Mouse (Mus musculus): Measurements from ENCODE around the gene Gm13030. TPM values are rescaled to one million over a fixed set of nuclear protein-coding genes. Genes with fewer than 3 reads are reported as not detected.

Gm13030 gene
- total RNA-seq, 1 experiment = not detected

- in situ Hi-C loops (cut with MboI; ENCODE audit: low sequenced_read_pairs in 2 of 2, unreplicated experiment in 2 of 2) = loop anchor here in 1 of 2 experiments (10.0 kb wide), 2 partner anchors 114 to 414 kb away; no protein-coding TSS in a partner anchor
- H3K9me3 ChIP-seq (ENCODE audit: control insufficient read depth, insufficient read depth, low read depth, low read length) = no peaks in the 10 kb centered on the region
- H3K27ac ChIP-seq (ENCODE audit: insufficient read depth, low read depth, low read length, poor library complexity, severe bottlenecking) = no peak overlapping the region
- H3K4me1 ChIP-seq (ENCODE audit: control insufficient read depth in 2 of 2, insufficient read depth in 2 of 2, low read length in 2 of 2, poor library complexity in 1 of 2) = peaks cover 0 to 18% of the 10 kb centered on the region in 2 experiments; a peak in 2 of 4 replicates
- peak; percentile 70 for DNase-seq (ENCODE audit: low read depth, low spot score)
- peak overlapping the region; percentile 55 to 72 for H3K4me3 ChIP-seq (ENCODE audit: insufficient read depth in 1 of 2, low read depth in 1 of 2, low read length in 2 of 2, poor library complexity in 1 of 2, severe bottlenecking in 1 of 2)
- H3K9ac ChIP-seq (ENCODE audit: insufficient read depth, low read depth, low read length, poor library complexity, severe bottlenecking) = peak overlapping the region; percentile 54; the same call in 1 of the 2 replicates
- TF ChIP-seq HCFC1 (IDR thresholded peaks at IDR 0.05; ENCODE audit: borderline replicate concordance, insufficient read depth, low read length) (no peak), ZC3H11A (IDR thresholded peaks at IDR 0.05; ENCODE audit: borderline replicate concordance, low read depth, low read length) (no peak), CHD2 (IDR thresholded peaks at IDR 0.05; ENCODE audit: low read depth, low read length) (no peak), MAFK (IDR thresholded peaks at IDR 0.05; ENCODE audit: insufficient read depth, low read depth, low read length) (no peak), ZNF384 (IDR thresholded peaks at IDR 0.05; ENCODE audit: low read depth, low read length) (no peak)
- H3K36me3 ChIP-seq (ENCODE audit: control insufficient read depth, insufficient read depth, low read length, poor library complexity, severe bottlenecking) = no peaks in the 10 kb centered on the region
Observed at GRCm38 (mm10) chr4:138859245-138859644, 14.5 kb downstream of the Gm13030 start.

DNA sequence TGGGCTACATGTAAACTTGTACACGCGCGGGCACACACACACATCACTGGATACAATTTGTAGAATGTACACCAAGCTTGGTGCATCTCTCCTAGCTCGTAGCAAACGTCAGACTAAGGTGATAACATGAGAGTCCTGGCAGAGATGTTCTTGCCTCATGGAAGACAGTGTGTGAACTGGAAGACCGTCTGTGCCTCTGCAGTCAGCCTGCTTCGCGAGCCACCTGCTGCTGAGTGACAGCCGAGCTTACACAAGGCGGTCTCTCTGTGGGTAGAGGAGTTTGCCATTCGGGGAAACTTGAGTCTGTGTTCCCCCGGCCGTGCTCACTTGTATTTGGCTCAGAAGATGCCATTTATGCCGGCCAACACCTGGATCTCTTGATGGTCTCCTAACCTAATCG is 15.3 kb downstream of the Gm13030 start:
- DNase-seq (ENCODE audit: low read depth, low spot score) = no peak
- TF ChIP-seq ZC3H11A (IDR thresholded peaks at IDR 0.05; ENCODE audit: borderline replicate concordance, low read depth, low read length) (no peak), ZNF384 (IDR thresholded peaks at IDR 0.05; ENCODE audit: low read depth, low read length) (no peak), HCFC1 (IDR thresholded peaks at IDR 0.05; ENCODE audit: borderline replicate concordance, insufficient read depth, low read length) (no peak)
- H3K36me3 ChIP-seq (ENCODE audit: control insufficient read depth, insufficient read depth, low read length, poor library complexity, severe bottlenecking) = no peaks in the 10 kb centered on the region
- in situ Hi-C loops (cut with MboI; ENCODE audit: low sequenced_read_pairs in 2 of 2, unreplicated experiment in 2 of 2) = loop anchor here in 1 of 2 experiments (10.0 kb wide), 2 partner anchors 114 to 414 kb away; no protein-coding TSS in a partner anchor
- H3K27ac ChIP-seq (ENCODE audit: insufficient read depth, low read depth, low read length, poor library complexity, severe bottlenecking) = no peak overlapping the region
- no peak overlapping the region for H3K4me3 ChIP-seq (ENCODE audit: insufficient read depth in 1 of 2, low read depth in 1 of 2, low read length in 2 of 2, poor library complexity in 1 of 2, severe bottlenecking in 1 of 2)
- H3K9ac ChIP-seq (ENCODE audit: insufficient read depth, low read depth, low read length, poor library complexity, severe bottlenecking) = no peak overlapping the region
- peaks cover 0 to 18% of the 10 kb centered on the region in 2 experiments; a peak in 2 of 4 replicates for H3K4me1 ChIP-seq (ENCODE audit: control insufficient read depth in 2 of 2, insufficient read depth in 2 of 2, low read length in 2 of 2, poor library complexity in 1 of 2)
- H3K9me3 ChIP-seq (ENCODE audit: control insufficient read depth, insufficient read depth, low read depth, low read length) = no peaks in the 10 kb centered on the region

- in situ Hi-C loops (cut with MboI; ENCODE audit: low sequenced_read_pairs in 2 of 2, unreplicated experiment in 2 of 2) = loop anchor here in 1 of 2 experiments (10.0 kb wide), 2 partner anchors 113 to 413 kb away; no protein-coding TSS in a partner anchor
- H3K9ac ChIP-seq (ENCODE audit: insufficient read depth, low read depth, low read length, poor library complexity, severe bottlenecking) = no peak overlapping the region
- no peaks in the 10 kb centered on the region for H3K9me3 ChIP-seq (ENCODE audit: control insufficient read depth, insufficient read depth, low read depth, low read length)
- no peaks in the 10 kb centered on the region for H3K36me3 ChIP-seq (ENCODE audit: control insufficient read depth, insufficient read depth, low read length, poor library complexity, severe bottlenecking)
- no peak overlapping the region for H3K27ac ChIP-seq (ENCODE audit: insufficient read depth, low read depth, low read length, poor library complexity, severe bottlenecking)
- no peak overlapping the region for H3K4me3 ChIP-seq (ENCODE audit: insufficient read depth in 1 of 2, low read depth in 1 of 2, low read length in 2 of 2, poor library complexity in 1 of 2, severe bottlenecking in 1 of 2)
- TF ChIP-seq CHD2 (IDR thresholded peaks at IDR 0.05; ENCODE audit: low read depth, low read length) = no peak
- TF ChIP-seq MAFK (IDR thresholded peaks at IDR 0.05; ENCODE audit: insufficient read depth, low read depth, low read length) = no peak
- TF ChIP-seq ZNF384 (IDR thresholded peaks at IDR 0.05; ENCODE audit: low read depth, low read length) = no peak
- no peak for TF ChIP-seq HCFC1 (IDR thresholded peaks at IDR 0.05; ENCODE audit: borderline replicate concordance, insufficient read depth, low read length)
- no peak for TF ChIP-seq ZC3H11A (IDR thresholded peaks at IDR 0.05; ENCODE audit: borderline replicate concordance, low read depth, low read length)
- no peak for DNase-seq (ENCODE audit: low read depth, low spot score)
- peaks cover 0 to 15% of the 10 kb centered on the region in 2 experiments; a peak in 2 of 4 replicates for H3K4me1 ChIP-seq (ENCODE audit: control insufficient read depth in 2 of 2, insufficient read depth in 2 of 2, low read length in 2 of 2, poor library complexity in 1 of 2)
Observed at GRCm38 (mm10) chr4:138857576-138857975, 16.2 kb downstream of the Gm13030 start.

DNA sequence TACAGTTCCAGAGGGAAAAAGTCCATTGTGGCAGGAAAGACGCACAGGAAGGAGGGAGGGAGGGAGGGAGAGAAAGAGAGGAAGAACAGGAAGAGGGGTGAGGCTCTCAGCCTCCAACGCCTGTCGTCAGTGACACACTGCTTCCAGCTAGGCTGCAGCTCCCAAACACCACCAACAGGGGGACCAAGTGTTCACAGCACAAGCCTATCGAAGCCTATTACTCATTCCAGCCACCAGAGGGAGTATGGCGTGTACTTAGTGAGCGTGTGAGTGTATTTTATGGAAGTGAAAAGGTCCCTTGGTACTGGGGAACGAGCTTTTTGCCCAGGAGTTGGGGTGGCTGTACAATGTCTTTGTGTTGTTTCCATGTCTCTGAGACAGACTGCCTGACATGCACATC is 17.3 kb downstream of the Gm13030 start:
- Histone ChIP-seq H3K9ac (ENCODE audit: insufficient read depth, low read depth, low read length, poor library complexity, severe bottlenecking) (no peak overlapping the region), H3K27ac (ENCODE audit: insufficient read depth, low read depth, low read length, poor library complexity, severe bottlenecking) (no peak overlapping the region), H3K4me3 (ENCODE audit: insufficient read depth in 1 of 2, low read depth in 1 of 2, low read length in 2 of 2, poor library complexity in 1 of 2, severe bottlenecking in 1 of 2) (no peak overlapping the region), H3K36me3 (ENCODE audit: control insufficient read depth, insufficient read depth, low read length, poor library complexity, severe bottlenecking) (no peaks in the 10 kb centered on the region), H3K4me1 (ENCODE audit: control insufficient read depth in 2 of 2, insufficient read depth in 2 of 2, low read length in 2 of 2, poor library complexity in 1 of 2) (peaks cover 0 to 10% of the 10 kb centered on the region in 2 experiments; a peak in 2 of 4 replicates), H3K9me3 (ENCODE audit: control insufficient read depth, insufficient read depth, low read depth, low read length) (no peaks in the 10 kb centered on the region)
- DNase-seq (ENCODE audit: low read depth, low spot score) = peak; percentile 94
- in situ Hi-C loops (cut with MboI; ENCODE audit: low sequenced_read_pairs in 2 of 2, unreplicated experiment in 2 of 2) = loop anchor here in 1 of 2 experiments (10.0 kb wide), 2 partner anchors 112 to 412 kb away; no protein-coding TSS in a partner anchor
- TF ChIP-seq MAFK (IDR thresholded peaks at IDR 0.05; ENCODE audit: insufficient read depth, low read depth, low read length) = no peak
- peak; percentile 64; the same call in 1 of the 2 replicates for TF ChIP-seq HCFC1 (IDR thresholded peaks at IDR 0.05; ENCODE audit: borderline replicate concordance, insufficient read depth, low read length)
- TF ChIP-seq CHD2 (IDR thresholded peaks at IDR 0.05; ENCODE audit: low read depth, low read length) = no peak
- TF ChIP-seq ZNF384 (IDR thresholded peaks at IDR 0.05; ENCODE audit: low read depth, low read length) = peak; percentile 68; the same call in 1 of the 2 replicates
